Mouse (Mus musculus): ENCODE results near the gene Nfkbiz. TPM values are rescaled to one million over a fixed set of nuclear protein-coding genes. Genes with fewer than 3 reads are reported as not detected.

Nfkbiz gene
- total and polyA plus RNA-seq, 2 experiments from 2014 or later, result 1.4 to 3.3 TPM

DNA sequence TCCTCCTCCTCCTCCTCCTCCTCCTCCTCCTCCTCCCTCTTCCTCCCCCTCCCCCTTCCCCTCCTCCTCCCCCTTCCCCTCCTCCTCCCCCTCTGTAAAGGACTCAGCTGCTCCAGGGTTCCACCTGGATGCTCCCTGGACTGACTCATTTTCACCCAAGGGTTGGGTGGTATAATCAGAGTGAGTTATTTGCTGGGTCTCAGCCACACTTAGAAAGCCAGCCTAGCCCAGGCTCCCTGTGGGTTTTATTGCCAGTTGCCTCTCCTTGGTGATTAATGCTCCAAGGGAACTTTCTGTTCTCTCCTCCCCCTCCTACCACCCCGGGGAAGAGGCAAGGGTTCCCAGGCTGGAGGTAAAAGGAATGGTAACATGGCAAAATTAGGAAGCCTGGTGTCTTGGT, 49.4 kb downstream of the Nfkbiz start:
- Histone ChIP-seq H3K36me3 (ENCODE audit: insufficient read depth, low read length) (no peaks in the 10 kb centered on the region), H3K9me3 (ENCODE audit: low read length) (no peaks in the 10 kb centered on the region), H3K9ac (replicated peaks; ENCODE audit: low read length) (no peak overlapping the region), H3K27me3 (ENCODE audit: insufficient read depth, low read length) (no peaks in the 10 kb centered on the region), H3K4me3 (ENCODE audit: low read length) (no peak overlapping the region), H3K27ac (no peak overlapping the region), H3K4me1 (ENCODE audit: insufficient read depth, low read length) (no peaks in the 10 kb centered on the region), H3K4me2 (ENCODE audit: low read depth, low read length) (no peak overlapping the region)
- TF ChIP-seq CTCF (IDR thresholded peaks at IDR 0.05; ENCODE audit: low read depth), result no peak
- WGBS, result 24% methylated on average over 1 of the region's 1 CpGs
- ATAC-seq (no peak), DNase-seq (ENCODE audit: low spot score) (no peak)

GRCm38 (mm10) chr16:55788671-55789070, 50.0 kb downstream of the Nfkbiz start:
- TF ChIP-seq CTCF (IDR thresholded peaks at IDR 0.05; ENCODE audit: low read depth), result no peak

DNA sequence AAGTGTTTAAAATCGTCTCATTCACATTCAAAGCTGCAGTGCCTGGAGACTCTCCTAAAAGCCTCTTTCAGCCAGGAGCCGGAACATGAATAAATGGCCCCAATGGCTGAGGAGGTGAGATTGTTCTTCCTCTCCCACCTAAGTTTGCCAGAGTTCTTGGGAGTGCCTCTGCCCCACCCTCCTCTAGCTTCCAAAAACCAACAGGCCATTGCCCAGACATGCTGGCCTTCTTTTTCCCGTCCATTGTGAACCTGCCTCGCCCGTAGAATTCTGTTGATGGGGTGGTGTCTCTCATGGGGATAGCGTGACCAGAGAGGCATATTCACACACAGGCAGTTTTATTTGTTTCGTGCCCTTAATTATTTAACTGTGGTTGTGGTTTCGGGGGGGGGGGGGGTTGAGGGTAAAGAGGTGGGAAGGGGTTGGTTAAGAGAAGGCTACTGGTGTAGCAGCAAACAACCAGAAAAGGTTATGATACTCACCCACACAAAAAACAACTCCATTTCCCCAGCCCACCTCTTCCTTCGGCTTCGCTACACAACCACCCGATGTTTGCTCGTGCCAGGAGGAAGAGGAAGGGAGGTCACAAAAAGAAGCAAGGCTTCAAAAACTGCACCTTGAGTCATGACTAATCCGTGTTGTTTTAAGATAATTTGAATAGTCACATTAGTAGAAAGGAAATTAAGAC, 51.2 kb downstream of the Nfkbiz start:
- H3K4me1 ChIP-seq (ENCODE audit: insufficient read depth, low read length), result no peaks in the 10 kb centered on the region
- ATAC-seq, result no peak
- WGBS, result 87% methylated on average over 13 of the region's 13 CpGs
- DNase-seq (ENCODE audit: low spot score), result no peak
- H3K36me3 ChIP-seq (ENCODE audit: insufficient read depth, low read length), result no peaks in the 10 kb centered on the region
- H3K4me2 ChIP-seq (ENCODE audit: low read depth, low read length), result no peak overlapping the region
- H3K27me3 ChIP-seq (ENCODE audit: insufficient read depth, low read length), result no peaks in the 10 kb centered on the region
- H3K9ac ChIP-seq (replicated peaks; ENCODE audit: low read length), result no peak overlapping the region
- no peaks in the 10 kb centered on the region for H3K9me3 ChIP-seq (ENCODE audit: low read length)
- no peak for TF ChIP-seq CTCF (IDR thresholded peaks at IDR 0.05; ENCODE audit: low read depth)
- no peak overlapping the region for H3K27ac ChIP-seq
- no peak overlapping the region for H3K4me3 ChIP-seq (ENCODE audit: low read length)

More at GRCm38 (mm10) chr16:55788671-55789070, 50.0 kb downstream of the Nfkbiz start:
- 75% methylated on average over 5 of the region's 5 CpGs for WGBS
- Histone ChIP-seq H3K27ac (no peak overlapping the region), H3K4me2 (ENCODE audit: low read depth, low read length) (no peak overlapping the region), H3K27me3 (ENCODE audit: insufficient read depth, low read length) (no peaks in the 10 kb centered on the region), H3K9ac (replicated peaks; ENCODE audit: low read length) (no peak overlapping the region), H3K36me3 (ENCODE audit: insufficient read depth, low read length) (no peaks in the 10 kb centered on the region), H3K4me1 (ENCODE audit: insufficient read depth, low read length) (no peaks in the 10 kb centered on the region), H3K4me3 (ENCODE audit: low read length) (no peak overlapping the region), H3K9me3 (ENCODE audit: low read length) (no peaks in the 10 kb centered on the region)
- no peak for DNase-seq (ENCODE audit: low spot score)
- ATAC-seq, result no peak

- Histone ChIP-seq H3K4me3 (ENCODE audit: low read length) (no peak overlapping the region), H3K27me3 (ENCODE audit: insufficient read depth, low read length) (no peaks in the 10 kb centered on the region), H3K27ac (no peak overlapping the region), H3K4me1 (ENCODE audit: insufficient read depth, low read length) (no peaks in the 10 kb centered on the region), H3K9ac (replicated peaks; ENCODE audit: low read length) (no peak overlapping the region), H3K36me3 (ENCODE audit: insufficient read depth, low read length) (no peaks in the 10 kb centered on the region), H3K9me3 (ENCODE audit: low read length) (no peaks in the 10 kb centered on the region), H3K4me2 (ENCODE audit: low read depth, low read length) (no peak overlapping the region)
- 80% methylated on average over 7 of the region's 7 CpGs for WGBS
- TF ChIP-seq CTCF (IDR thresholded peaks at IDR 0.05; ENCODE audit: low read depth), result no peak
- DNase-seq (ENCODE audit: low spot score) (no peak), ATAC-seq (no peak)
Observed at GRCm38 (mm10) chr16:55784379-55784778, 54.3 kb downstream of the Nfkbiz start.

- Histone ChIP-seq H3K27ac (no peak overlapping the region), H3K4me2 (ENCODE audit: low read depth, low read length) (no peak overlapping the region), H3K9ac (replicated peaks; ENCODE audit: low read length) (no peak overlapping the region), H3K9me3 (ENCODE audit: low read length) (no peaks in the 10 kb centered on the region), H3K4me3 (ENCODE audit: low read length) (no peak overlapping the region), H3K27me3 (ENCODE audit: insufficient read depth, low read length) (no peaks in the 10 kb centered on the region), H3K36me3 (ENCODE audit: insufficient read depth, low read length) (no peaks in the 10 kb centered on the region), H3K4me1 (ENCODE audit: insufficient read depth, low read length) (no peaks in the 10 kb centered on the region)
- TF ChIP-seq CTCF (IDR thresholded peaks at IDR 0.05; ENCODE audit: low read depth), result no peak
- DNase-seq (ENCODE audit: low spot score) (no peak), ATAC-seq (no peak)
- 75% methylated on average over 3 of the region's 3 CpGs for WGBS
Observed at GRCm38 (mm10) chr16:55783923-55784322, 54.8 kb downstream of the Nfkbiz start.

DNA sequence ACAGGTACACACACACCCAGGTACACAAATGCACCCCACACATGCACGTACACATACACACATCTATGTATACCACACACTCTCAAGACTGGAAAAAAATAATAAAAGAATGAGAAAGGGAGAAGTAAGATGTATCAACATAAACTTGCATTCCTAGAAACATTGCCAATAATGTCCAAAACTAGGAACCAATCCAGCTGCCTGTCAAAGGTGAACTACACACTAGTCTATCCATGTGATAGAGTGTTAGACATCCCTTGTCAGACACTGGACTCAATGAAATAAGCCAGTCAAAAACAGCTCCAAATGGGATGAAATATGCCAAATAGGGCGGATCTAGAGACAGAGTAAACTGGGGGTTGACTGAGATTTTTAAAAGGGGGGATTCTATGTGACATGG, 55.8 kb downstream of the Nfkbiz start:
- no peaks in the 10 kb centered on the region for H3K36me3 ChIP-seq (ENCODE audit: insufficient read depth, low read length)

GRCm38 (mm10) chr16:55781809-55782208, 56.9 kb downstream of the Nfkbiz start:
- ATAC-seq (no peak), DNase-seq (ENCODE audit: low spot score) (no peak)
- H3K27ac ChIP-seq, result no peak overlapping the region
- no peak overlapping the region for H3K4me3 ChIP-seq (ENCODE audit: low read length)
- no peak for TF ChIP-seq CTCF (IDR thresholded peaks at IDR 0.05; ENCODE audit: low read depth)
- no peak overlapping the region for H3K9ac ChIP-seq (replicated peaks; ENCODE audit: low read length)
- H3K36me3 ChIP-seq (ENCODE audit: insufficient read depth, low read length), result no peaks in the 10 kb centered on the region
- 72% methylated on average over 5 of the region's 5 CpGs for WGBS
- no peaks in the 10 kb centered on the region for H3K4me1 ChIP-seq (ENCODE audit: insufficient read depth, low read length)
- H3K27me3 ChIP-seq (ENCODE audit: insufficient read depth, low read length), result no peaks in the 10 kb centered on the region
- no peaks in the 10 kb centered on the region for H3K9me3 ChIP-seq (ENCODE audit: low read length)
- no peak overlapping the region for H3K4me2 ChIP-seq (ENCODE audit: low read depth, low read length)

More for the DNA sequence above, 55.8 kb downstream of the Nfkbiz start:
- ATAC-seq (no peak), DNase-seq (ENCODE audit: low spot score) (no peak)
- no peak overlapping the region for H3K4me3 ChIP-seq (ENCODE audit: low read length)
- 84% methylated on average over 2 of the region's 2 CpGs for WGBS
- no peak overlapping the region for H3K27ac ChIP-seq
- no peak for TF ChIP-seq CTCF (IDR thresholded peaks at IDR 0.05; ENCODE audit: low read depth)
- H3K9me3 ChIP-seq (ENCODE audit: low read length), result no peaks in the 10 kb centered on the region
- H3K4me2 ChIP-seq (ENCODE audit: low read depth, low read length), result no peak overlapping the region
- no peak overlapping the region for H3K9ac ChIP-seq (replicated peaks; ENCODE audit: low read length)
- no peaks in the 10 kb centered on the region for H3K27me3 ChIP-seq (ENCODE audit: insufficient read depth, low read length)
- H3K4me1 ChIP-seq (ENCODE audit: insufficient read depth, low read length), result no peaks in the 10 kb centered on the region
